Mouse (Mus musculus): Measurements from ENCODE around the gene Hhipl1.

GRCm38 (mm10) chr12:108365340-108365739, 59.3 kb downstream of the Hhipl1 start:
- TF ChIP-seq POLR2A (IDR thresholded peaks at IDR 0.05; ENCODE audit: low read depth, low read length): no peak
- TF ChIP-seq CTCF (IDR thresholded peaks at IDR 0.05; ENCODE audit: extremely low read depth, insufficient read length, insufficient replicate concordance, low read depth, low read length): no peak
